Mouse (Mus musculus) R1 (cell line): ENCODE measurements around the gene Suds3.

Experiments
- DNase-seq: peaks from one replicate; pipeline ENCODE4 v3.0.0-alpha.2; 2018; ENCODE audit warnings: low read depth, low spot score

Gene Suds3

GRCm38 (mm10) chr5:117115836-117116366 is at the start of gene Suds3:
Gene Suds3, minus strand, starts transcription at chr5:117116113.
- DNase-seq = peak; percentile 91

- no peak for DNase-seq
Observed at GRCm38 (mm10) chr5:117164923-117165322, 49.0 kb upstream of the Suds3 start.

GRCm38 (mm10) chr5:117164516-117164915 is 48.6 kb upstream of the Suds3 start:
- DNase-seq = no peak

- DNase-seq = no peak
Observed at GRCm38 (mm10) chr5:117163790-117164189, 47.9 kb upstream of the Suds3 start.

- no peak for DNase-seq
Observed at GRCm38 (mm10) chr5:117160499-117160898, 44.6 kb upstream of the Suds3 start.

- DNase-seq = peak; percentile 38
Observed at GRCm38 (mm10) chr5:117159805-117160291, 43.9 kb upstream of the Suds3 start.

- DNase-seq = no peak
Observed at GRCm38 (mm10) chr5:117159326-117159725, 43.4 kb upstream of the Suds3 start.

- no peak for DNase-seq
Observed at GRCm38 (mm10) chr5:117158335-117159018, 42.6 kb upstream of the Suds3 start.

GRCm38 (mm10) chr5:117153527-117154091 is 37.7 kb upstream of the Suds3 start:
- peak; percentile 33 for DNase-seq

GRCm38 (mm10) chr5:117152944-117153343 is 37.0 kb upstream of the Suds3 start:
- peak; percentile 53 for DNase-seq

GRCm38 (mm10) chr5:117150068-117150467 is 34.2 kb upstream of the Suds3 start:
- no peak for DNase-seq

- no peak for DNase-seq
Observed at GRCm38 (mm10) chr5:117149054-117149942, 33.4 kb upstream of the Suds3 start.

GRCm38 (mm10) chr5:117147187-117148095 is 31.5 kb upstream of the Suds3 start:
- DNase-seq = peak; percentile 78

- no peak for DNase-seq
Observed at GRCm38 (mm10) chr5:117146165-117146564, 30.3 kb upstream of the Suds3 start.

GRCm38 (mm10) chr5:117143721-117144135 is 27.8 kb upstream of the Suds3 start:
- DNase-seq = peak; percentile 50

- DNase-seq = no peak
Observed at GRCm38 (mm10) chr5:117140374-117140773, 24.5 kb upstream of the Suds3 start.

- no peak for DNase-seq
Observed at GRCm38 (mm10) chr5:117139822-117140221, 23.9 kb upstream of the Suds3 start.

GRCm38 (mm10) chr5:117138295-117138988 is 22.5 kb upstream of the Suds3 start:
- no peak for DNase-seq

GRCm38 (mm10) chr5:117137594-117137993 is 21.7 kb upstream of the Suds3 start:
- DNase-seq = no peak

- DNase-seq = no peak
Observed at GRCm38 (mm10) chr5:117137011-117137410, 21.1 kb upstream of the Suds3 start.
